Mouse (Mus musculus) stomach, embryonic 15.5 days (tissue): ENCODE data around the gene Tsc22d1. TPM values are rescaled to one million over a fixed set of nuclear protein-coding genes. Genes with fewer than 3 reads are reported as not detected.
A peak's percentile ranks its signal among the peaks of the same experiment; 100 is the strongest.

ENCODE experiments used
- ATAC-seq: fragments of 200-750 bp; cut with Nextera tagmentation; 2 replicates; pipeline ENCODE4 v1.8.0; 2017; ENCODE audit warnings: low read depth, moderate number of reproducible peaks, moderate TSS enrichment; ENCODE audit not compliant: insufficient read depth, low FRiP score
- H3K27ac ChIP-seq: fragments of 300-500 bp; sonication (generic); 2 replicates; pipeline ENCODE4 v1.5.1; 2015; ENCODE audit warnings: mild to moderate bottlenecking, inconsistent platforms
- H3K27me3 ChIP-seq: fragments of 300-500 bp; sonication (generic); replicated peaks from 2 replicates; pipeline ENCODE4 v1.6.1; 2015; ENCODE audit warnings: inconsistent platforms
- H3K36me3 ChIP-seq: fragments of 300-500 bp; sonication (generic); 2 replicates; pipeline ENCODE4 v1.6.1; 2015; ENCODE audit warnings: inconsistent platforms
- H3K4me1 ChIP-seq: fragments of 300-500 bp; sonication (generic); 2 replicates; pipeline ENCODE4 v1.6.1; 2015; ENCODE audit warnings: inconsistent platforms
- H3K4me2 ChIP-seq: fragments of 300-500 bp; sonication (generic); 2 replicates; pipeline ENCODE4 v1.6.1; 2015; ENCODE audit warnings: mild to moderate bottlenecking, inconsistent platforms
- H3K4me3 ChIP-seq: fragments of 300-500 bp; sonication (generic); replicated peaks from 2 replicates; pipeline ENCODE4 v1.5.1; 2015; ENCODE audit warnings: inconsistent platforms
- H3K9ac ChIP-seq: fragments of 300-500 bp; sonication (generic); 2 replicates; pipeline ENCODE4 v1.6.1; 2015; ENCODE audit warnings: inconsistent platforms
- H3K9me3 ChIP-seq: fragments of 300-500 bp; sonication (generic); 2 replicates; pipeline ENCODE4 v1.6.1; 2016; ENCODE audit warnings: inconsistent platforms
- WGBS: fragments of 180-500 bp; shearing (Covaris S2); methylation state at CpG from one replicate; pipeline ENCODE4 v1.1.7; 2015; 5-methylcytosine and 5-hydroxymethylcytosine counted together
- polyA plus RNA-seq: library from polyadenylated mRNA; unstranded; fragments of >200 nt; fragmentation: Nextera tagmentation; extraction: Ambion mirVana; gene quantifications from 2 replicates; pipeline ENCODE4 v1.2.1, GENCODE M21; 2015

Tsc22d1 gene
- polyA plus RNA-seq, 1 experiment from 2014 or later, result 474 TPM

DNA sequence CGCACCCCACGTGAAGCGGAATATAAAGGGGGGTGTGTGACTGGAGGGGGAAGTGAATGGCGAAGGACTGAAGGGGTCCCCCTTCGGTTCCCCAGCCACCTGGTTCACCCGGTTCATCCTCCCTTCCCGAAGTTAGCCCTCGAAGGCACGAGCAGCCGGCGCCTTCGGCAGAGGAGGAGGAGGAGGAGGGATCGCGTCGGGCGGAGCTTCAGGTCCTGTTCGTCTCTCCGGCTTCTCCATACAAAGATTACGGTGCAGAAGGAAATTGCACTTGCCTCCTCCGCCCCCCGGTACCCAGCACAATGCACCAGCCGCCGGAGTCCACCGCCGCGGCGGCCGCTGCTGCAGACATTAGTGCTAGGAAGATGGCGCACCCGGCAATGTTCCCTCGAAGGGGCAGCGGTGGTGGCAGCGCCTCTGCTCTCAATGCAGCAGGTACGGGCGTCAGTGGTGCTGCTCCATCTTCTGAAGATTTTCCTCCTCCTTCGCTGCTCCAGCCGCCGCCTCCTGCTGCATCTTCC lies 1.1 kb downstream of the Tsc22d1 start:
- Histone ChIP-seq H3K4me1 (peaks cover 42% of the 10 kb centered on the region), H3K27ac (peak overlapping the region; percentile 98), H3K9ac (peak overlapping the region; percentile 96; the same call in 1 of the 2 replicates), H3K4me3 (peak overlapping the region; percentile 84), H3K9me3 (no peaks in the 10 kb centered on the region), H3K36me3 (peaks cover 14% of the 10 kb centered on the region; the same call in 1 of the 2 replicates), H3K27me3 (no peaks in the 10 kb centered on the region), H3K4me2 (peak overlapping the region; percentile 93)
- under 1% methylated on average over 33 of the region's 38 CpGs for WGBS
- ATAC-seq, result no peak

DNA sequence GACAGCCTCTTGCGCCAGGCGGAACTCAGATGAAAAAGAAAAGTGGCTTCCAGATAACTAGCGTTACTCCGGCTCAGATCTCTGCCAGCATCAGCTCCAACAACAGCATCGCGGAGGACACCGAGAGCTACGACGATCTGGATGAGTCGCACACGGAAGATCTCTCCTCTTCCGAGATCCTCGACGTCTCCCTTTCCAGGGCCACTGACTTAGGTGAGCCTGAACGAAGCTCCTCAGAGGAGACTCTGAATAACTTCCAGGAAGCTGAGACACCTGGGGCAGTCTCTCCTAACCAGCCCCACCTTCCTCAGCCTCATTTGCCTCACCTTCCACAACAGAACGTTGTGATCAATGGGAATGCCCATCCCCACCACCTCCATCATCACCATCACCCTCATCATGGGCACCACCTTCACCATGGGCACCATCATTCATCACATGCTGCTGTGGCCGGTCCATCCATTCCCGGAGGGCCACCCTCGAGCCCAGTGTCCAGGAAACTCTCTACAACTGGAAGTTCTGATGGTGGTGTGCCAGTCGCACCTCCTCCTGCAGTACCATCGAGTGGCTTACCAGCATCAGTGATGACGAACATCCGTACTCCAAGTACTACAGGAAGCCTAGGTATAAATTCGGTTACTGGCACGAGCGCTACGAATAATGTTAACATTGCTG lies 1.7 kb downstream of the Tsc22d1 start:
- Histone ChIP-seq H3K27ac (peak overlapping the region; percentile 98; the same call in 1 of the 2 replicates), H3K4me2 (peak overlapping the region; percentile 93), H3K4me1 (peaks cover 43% of the 10 kb centered on the region), H3K4me3 (peak overlapping the region; percentile 84), H3K27me3 (no peaks in the 10 kb centered on the region), H3K9ac (peak overlapping the region; percentile 96; the same call in 1 of the 2 replicates), H3K9me3 (no peaks in the 10 kb centered on the region), H3K36me3 (peaks cover 14% of the 10 kb centered on the region; the same call in 1 of the 2 replicates)
- no peak for ATAC-seq
- 46% methylated on average over 27 of the region's 27 CpGs for WGBS

DNA sequence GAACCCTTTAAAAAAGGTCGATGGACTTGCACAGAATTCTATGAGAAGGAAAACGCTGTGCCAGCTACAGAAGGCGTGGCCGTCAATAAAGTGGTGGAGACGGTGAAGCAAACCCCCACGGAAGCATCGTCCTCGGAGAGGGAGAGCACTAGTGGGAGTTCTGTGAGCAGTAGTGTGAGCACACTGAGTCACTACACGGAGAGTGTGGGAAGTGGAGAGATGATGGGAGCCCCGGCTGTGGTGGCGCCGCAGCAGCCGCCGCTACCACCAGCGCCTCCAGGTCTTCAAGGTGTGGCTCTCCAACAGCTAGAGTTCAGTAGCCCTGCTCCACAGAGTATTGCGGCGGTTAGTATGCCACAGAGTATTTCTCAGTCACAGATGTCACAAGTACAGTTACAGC lies 2.6 kb downstream of the Tsc22d1 start:
- H3K36me3 ChIP-seq, result peaks cover 14% of the 10 kb centered on the region; the same call in 1 of the 2 replicates
- no peak for ATAC-seq
- no peak overlapping the region for H3K9ac ChIP-seq
- H3K4me1 ChIP-seq, result peaks cover 43% of the 10 kb centered on the region
- H3K9me3 ChIP-seq, result no peaks in the 10 kb centered on the region
- WGBS, result 88% methylated on average over 17 of the region's 17 CpGs
- H3K27me3 ChIP-seq, result no peaks in the 10 kb centered on the region
- peak overlapping the region; percentile 93; the same call in 1 of the 2 replicates for H3K4me2 ChIP-seq
- no peak overlapping the region for H3K4me3 ChIP-seq
- H3K27ac ChIP-seq, result no peak overlapping the region

DNA sequence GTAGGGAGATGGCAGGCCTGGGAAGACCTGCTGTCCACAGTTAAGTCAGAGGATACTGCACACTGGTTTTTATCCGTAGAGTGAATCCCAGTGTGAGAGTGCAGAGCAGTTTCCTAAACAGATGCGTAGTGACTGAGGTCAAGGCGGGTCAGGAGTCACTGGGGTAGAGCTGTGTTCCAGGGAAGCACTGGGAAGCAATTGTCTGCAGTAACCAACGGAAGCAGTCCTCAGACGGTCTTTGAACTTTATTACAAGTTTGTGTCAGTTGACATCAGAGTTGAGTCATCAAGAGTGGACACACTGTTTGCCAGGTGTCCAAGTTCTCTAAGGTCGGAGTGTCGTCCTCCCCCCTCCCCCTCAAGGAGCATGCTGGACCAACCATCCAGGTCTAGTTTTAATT lies 6.0 kb downstream of the Tsc22d1 start:
- H3K4me1 ChIP-seq, result peaks cover 39% of the 10 kb centered on the region
- no peak for ATAC-seq
- H3K9ac ChIP-seq, result no peak overlapping the region
- H3K4me3 ChIP-seq, result no peak overlapping the region
- H3K27me3 ChIP-seq, result no peaks in the 10 kb centered on the region
- H3K9me3 ChIP-seq, result no peaks in the 10 kb centered on the region
- H3K36me3 ChIP-seq, result peaks cover 17% of the 10 kb centered on the region
- H3K27ac ChIP-seq, result no peak overlapping the region
- peak overlapping the region; percentile 26; the same call in 1 of the 2 replicates for H3K4me2 ChIP-seq
- WGBS, result 39% methylated on average over 7 of the region's 7 CpGs

DNA sequence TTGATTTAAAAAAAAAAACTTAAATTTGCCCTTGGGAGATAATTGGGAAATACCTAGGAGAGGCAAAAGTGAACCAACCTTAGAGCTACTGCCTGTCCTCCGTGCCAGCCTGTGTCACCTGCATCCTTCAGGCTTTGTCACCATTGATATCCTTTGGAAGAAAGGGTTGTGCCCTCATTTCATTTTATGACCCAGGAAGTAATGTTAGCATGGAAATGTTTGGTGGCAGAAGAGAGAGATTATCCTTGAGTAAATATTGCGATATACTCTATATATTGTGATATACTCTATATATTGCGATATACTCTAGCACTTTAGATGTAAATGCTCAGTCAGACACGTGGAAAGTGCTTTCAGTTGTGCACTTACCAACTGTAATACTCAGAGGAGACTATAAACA lies 6.4 kb downstream of the Tsc22d1 start:
- H3K36me3 ChIP-seq, result peaks cover 22% of the 10 kb centered on the region
- no peak for ATAC-seq
- H3K4me3 ChIP-seq, result no peak overlapping the region
- WGBS, result 69% methylated on average over 4 of the region's 4 CpGs
- H3K4me1 ChIP-seq, result peaks cover 35% of the 10 kb centered on the region
- H3K9me3 ChIP-seq, result no peaks in the 10 kb centered on the region
- no peak overlapping the region for H3K9ac ChIP-seq
- no peaks in the 10 kb centered on the region for H3K27me3 ChIP-seq
- H3K4me2 ChIP-seq, result 0 out of 2 replicates have a peak overlapping the region, but pooled peaks have one; percentile 26
- no peak overlapping the region for H3K27ac ChIP-seq

DNA sequence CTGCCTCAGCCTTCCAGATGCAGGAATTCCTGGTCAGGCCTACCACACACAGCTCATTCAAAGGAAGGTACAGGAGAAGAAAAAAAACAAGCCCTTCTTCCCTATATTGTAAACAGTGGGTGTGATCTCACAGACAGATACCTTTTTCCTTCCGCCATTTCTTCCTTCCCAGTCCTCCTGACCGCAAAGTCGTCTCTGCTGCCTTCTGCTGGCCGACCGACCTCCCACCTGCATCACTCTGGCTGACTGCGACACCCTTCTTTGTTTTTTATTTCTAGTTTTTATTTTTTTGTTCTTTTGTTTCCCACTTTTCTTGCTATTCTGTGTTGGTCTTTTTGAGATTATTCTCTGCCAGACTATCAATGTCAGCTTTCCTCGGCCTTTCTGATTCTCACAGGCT lies 10.7 kb downstream of the Tsc22d1 start:
- peaks cover 5% of the 10 kb centered on the region; the same call in 1 of the 2 replicates for H3K4me1 ChIP-seq
- H3K36me3 ChIP-seq, result peaks cover 12% of the 10 kb centered on the region
- no peak overlapping the region for H3K4me3 ChIP-seq
- no peak overlapping the region for H3K4me2 ChIP-seq
- no peak for ATAC-seq
- no peaks in the 10 kb centered on the region for H3K9me3 ChIP-seq
- 91% methylated on average over 7 of the region's 7 CpGs for WGBS
- H3K27me3 ChIP-seq, result no peaks in the 10 kb centered on the region
- H3K9ac ChIP-seq, result no peak overlapping the region
- H3K27ac ChIP-seq, result no peak overlapping the region

DNA sequence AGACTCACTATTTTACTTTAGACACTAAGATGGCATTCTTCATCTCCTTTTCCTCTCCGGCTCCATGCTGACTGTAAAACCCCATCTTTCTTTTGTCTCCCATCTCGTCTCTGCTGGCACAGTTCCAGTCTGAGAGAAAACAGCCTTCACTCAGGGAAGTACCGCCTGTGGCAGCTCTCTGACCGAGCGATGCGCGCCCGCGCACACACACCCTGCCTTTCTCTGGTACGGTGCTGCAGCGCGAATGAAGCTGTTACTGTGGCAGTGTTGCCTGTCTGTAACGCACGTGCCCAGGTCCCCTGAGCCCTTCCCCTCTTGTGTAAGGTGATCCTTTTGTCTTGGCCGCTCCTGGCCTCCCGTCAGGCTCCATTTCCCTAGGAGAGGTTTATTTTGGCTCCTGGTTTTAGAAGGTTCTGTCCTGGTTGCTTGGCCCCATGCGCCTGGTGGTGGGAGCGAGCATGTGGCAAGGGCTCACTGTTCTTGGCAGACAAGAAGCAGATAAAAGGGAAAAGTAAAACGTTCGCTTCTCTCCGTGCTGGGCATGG lies 11.3 kb downstream of the Tsc22d1 start:
- H3K27ac ChIP-seq, result no peak overlapping the region
- peaks cover 13% of the 10 kb centered on the region for H3K36me3 ChIP-seq
- H3K4me3 ChIP-seq, result no peak overlapping the region
- no peaks in the 10 kb centered on the region for H3K4me1 ChIP-seq
- H3K9ac ChIP-seq, result no peak overlapping the region
- 89% methylated on average over 21 of the region's 21 CpGs for WGBS
- H3K9me3 ChIP-seq, result no peaks in the 10 kb centered on the region
- no peaks in the 10 kb centered on the region for H3K27me3 ChIP-seq
- no peak for ATAC-seq
- no peak overlapping the region for H3K4me2 ChIP-seq

DNA sequence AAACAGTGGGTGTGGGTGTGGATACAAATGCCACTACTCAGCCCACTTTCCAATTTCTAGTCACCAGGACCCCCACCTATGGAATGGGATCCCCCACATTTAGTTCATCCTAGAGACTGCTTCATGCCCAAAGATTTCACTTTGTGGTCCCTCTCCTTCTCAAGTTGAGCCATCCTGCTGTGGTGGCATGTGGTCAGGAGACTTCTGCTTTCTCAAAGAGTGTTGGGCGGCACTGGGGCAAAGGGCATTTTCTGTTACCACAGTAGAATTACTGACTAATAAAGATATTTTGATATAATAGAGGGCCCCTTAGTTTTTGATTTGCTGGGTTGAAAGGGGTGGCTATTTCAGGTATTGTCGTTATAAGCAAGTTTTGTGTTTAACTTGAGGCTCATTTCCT lies 14.1 kb downstream of the Tsc22d1 start:
- no peak for ATAC-seq
- H3K27ac ChIP-seq, result no peak overlapping the region
- WGBS, result 75% methylated on average over 2 of the region's 2 CpGs
- no peaks in the 10 kb centered on the region for H3K9me3 ChIP-seq
- peaks cover 15% of the 10 kb centered on the region for H3K36me3 ChIP-seq
- H3K4me2 ChIP-seq, result no peak overlapping the region
- no peak overlapping the region for H3K9ac ChIP-seq
- H3K4me1 ChIP-seq, result no peaks in the 10 kb centered on the region
- no peak overlapping the region for H3K4me3 ChIP-seq
- no peaks in the 10 kb centered on the region for H3K27me3 ChIP-seq

DNA sequence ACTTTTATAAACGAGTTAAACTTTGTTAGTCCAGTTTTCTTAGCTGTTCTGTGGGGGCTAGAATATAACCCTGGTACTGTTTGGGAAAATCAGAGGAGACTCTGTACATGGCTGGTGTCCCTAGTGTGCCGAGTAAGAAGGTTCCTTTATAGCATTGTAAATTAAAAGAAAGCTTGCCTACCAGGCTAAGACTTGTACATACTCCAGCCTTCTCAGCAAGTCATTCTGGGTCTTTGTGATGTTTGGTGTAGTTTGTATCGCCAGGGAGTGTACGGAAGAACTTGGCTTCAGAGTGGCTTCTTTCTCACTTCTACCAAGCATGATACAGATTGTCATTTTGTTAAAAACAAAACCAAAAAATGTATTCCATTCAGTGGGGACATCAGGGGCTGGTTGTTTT lies 17.2 kb downstream of the Tsc22d1 start:
- Histone ChIP-seq H3K9me3 (no peaks in the 10 kb centered on the region), H3K4me3 (no peak overlapping the region), H3K4me2 (no peak overlapping the region), H3K27ac (no peak overlapping the region), H3K36me3 (0 out of 2 replicates have a peak, but pooled peaks cover 2% of the 10 kb centered on the region), H3K9ac (no peak overlapping the region), H3K27me3 (no peaks in the 10 kb centered on the region), H3K4me1 (no peaks in the 10 kb centered on the region)
- no peak for ATAC-seq
- 91% methylated on average over 4 of the region's 4 CpGs for WGBS

DNA sequence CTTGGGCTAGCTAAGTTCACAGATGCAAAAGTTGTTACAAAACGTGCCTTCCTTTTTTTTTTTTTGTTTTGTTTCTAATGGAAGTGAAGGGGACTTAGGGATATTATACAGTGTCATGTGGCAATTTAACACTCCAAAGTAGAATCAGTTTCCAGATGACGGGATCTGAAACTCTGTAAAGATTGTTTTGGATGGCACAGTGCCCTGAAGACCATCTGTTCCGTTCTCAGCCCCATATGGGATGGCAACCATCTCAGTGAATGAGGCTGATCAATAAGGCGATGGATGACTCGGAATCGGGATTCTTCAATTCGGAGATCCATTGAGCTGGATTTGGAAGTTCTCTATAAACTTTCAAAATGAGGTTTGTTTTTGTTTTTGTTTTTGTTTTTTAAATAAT lies 17.6 kb downstream of the Tsc22d1 start:
- no peaks in the 10 kb centered on the region for H3K4me1 ChIP-seq
- no peaks in the 10 kb centered on the region for H3K9me3 ChIP-seq
- no peak overlapping the region for H3K27ac ChIP-seq
- H3K36me3 ChIP-seq, result 0 out of 2 replicates have a peak, but pooled peaks cover 2% of the 10 kb centered on the region
- no peak overlapping the region for H3K9ac ChIP-seq
- no peak overlapping the region for H3K4me3 ChIP-seq
- no peak overlapping the region for H3K4me2 ChIP-seq
- ATAC-seq, result no peak
- WGBS, result 84% methylated on average over 7 of the region's 7 CpGs
- no peaks in the 10 kb centered on the region for H3K27me3 ChIP-seq

DNA sequence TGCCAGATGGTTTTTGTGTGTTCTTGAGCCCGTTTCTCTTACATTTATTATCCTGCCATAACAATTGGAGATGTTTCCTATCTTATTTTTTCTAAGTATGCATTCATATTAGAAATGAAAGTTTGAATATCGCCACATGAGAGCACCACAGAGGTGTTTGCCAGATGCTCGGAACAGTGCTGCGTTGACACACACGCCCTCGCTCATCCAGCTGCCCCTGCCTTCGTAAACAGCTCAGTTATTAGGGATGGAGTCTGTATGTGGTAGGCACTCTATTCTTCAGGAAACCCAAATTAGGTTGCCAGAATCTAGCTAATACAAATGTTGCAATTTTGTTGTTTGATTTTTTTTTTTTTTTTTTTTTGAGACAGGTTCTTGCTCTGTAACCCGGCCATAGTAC lies 18.1 kb downstream of the Tsc22d1 start:
- no peak overlapping the region for H3K4me3 ChIP-seq
- no peaks in the 10 kb centered on the region for H3K4me1 ChIP-seq
- H3K4me2 ChIP-seq, result no peak overlapping the region
- no peak overlapping the region for H3K27ac ChIP-seq
- H3K36me3 ChIP-seq, result 0 out of 2 replicates have a peak, but pooled peaks cover 2% of the 10 kb centered on the region
- H3K27me3 ChIP-seq, result no peaks in the 10 kb centered on the region
- no peak for ATAC-seq
- H3K9me3 ChIP-seq, result no peaks in the 10 kb centered on the region
- 91% methylated on average over 8 of the region's 8 CpGs for WGBS
- H3K9ac ChIP-seq, result no peak overlapping the region

DNA sequence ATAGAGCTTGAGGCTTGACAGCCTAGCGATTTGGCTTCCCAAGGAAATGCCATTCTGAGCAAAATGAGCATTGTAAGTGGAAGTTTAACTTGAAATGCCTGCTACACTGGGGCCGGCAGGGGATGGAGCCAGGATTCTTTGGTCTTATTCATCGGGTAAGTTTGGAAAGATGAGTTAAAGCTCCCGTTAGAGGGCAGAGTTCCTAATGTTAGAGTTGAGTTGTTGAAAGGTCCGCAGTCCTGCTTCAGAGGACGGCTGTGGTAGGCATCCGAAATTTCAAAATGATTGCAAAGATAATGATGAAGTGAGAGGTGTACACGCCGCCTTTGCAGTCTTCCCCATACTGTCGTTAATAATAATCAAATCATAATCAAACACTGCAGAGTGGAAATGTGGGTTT lies 27.4 kb downstream of the Tsc22d1 start:
- 76% methylated on average over 10 of the region's 10 CpGs for WGBS
- H3K4me2 ChIP-seq, result no peak overlapping the region

More for the DNA sequence above, 27.4 kb downstream of the Tsc22d1 start:
- no peak overlapping the region for H3K27ac ChIP-seq
- H3K27me3 ChIP-seq, result no peaks in the 10 kb centered on the region
- no peaks in the 10 kb centered on the region for H3K4me1 ChIP-seq
- H3K9me3 ChIP-seq, result no peaks in the 10 kb centered on the region
- ATAC-seq, result no peak
- H3K36me3 ChIP-seq, result peaks cover 4% of the 10 kb centered on the region; the same call in 1 of the 2 replicates
- H3K9ac ChIP-seq, result no peak overlapping the region
- H3K4me3 ChIP-seq, result no peak overlapping the region
